Mouse (Mus musculus): ENCODE results near the gene Litaf. TPM values are rescaled to one million over a fixed set of nuclear protein-coding genes. Genes with fewer than 3 reads are reported as not detected.
"Not testable (repeated sequence)": the region's sequence is repeated elsewhere in the genome, so short reads cannot be mapped to it uniquely, and the experiment has no call there.

Gene Litaf
- total RNA-seq, 2 experiments from 2014 or later, result 5.4 to 9.4 TPM

GRCm38 (mm10) chr16:10999809-11000208, 66.1 kb downstream of the Litaf start:
- no peak for ATAC-seq (replicated peaks; ENCODE audit: low FRiP score, low TSS enrichment, poor library complexity, severe bottlenecking)

- ATAC-seq (replicated peaks; ENCODE audit: low FRiP score, low TSS enrichment, poor library complexity, severe bottlenecking), result no peak
These were observed 67.7 kb downstream of the Litaf start for GRCm38 (mm10) chr16:10998224-10998623.

GRCm38 (mm10) chr16:10996576-10996975, 69.4 kb downstream of the Litaf start:
- no peak for ATAC-seq (replicated peaks; ENCODE audit: low FRiP score, low TSS enrichment, poor library complexity, severe bottlenecking)

- ATAC-seq (replicated peaks; ENCODE audit: low FRiP score, low TSS enrichment, poor library complexity, severe bottlenecking), result peak; percentile 98
These were observed 72.8 kb downstream of the Litaf start for GRCm38 (mm10) chr16:10993032-10993744.

DNA sequence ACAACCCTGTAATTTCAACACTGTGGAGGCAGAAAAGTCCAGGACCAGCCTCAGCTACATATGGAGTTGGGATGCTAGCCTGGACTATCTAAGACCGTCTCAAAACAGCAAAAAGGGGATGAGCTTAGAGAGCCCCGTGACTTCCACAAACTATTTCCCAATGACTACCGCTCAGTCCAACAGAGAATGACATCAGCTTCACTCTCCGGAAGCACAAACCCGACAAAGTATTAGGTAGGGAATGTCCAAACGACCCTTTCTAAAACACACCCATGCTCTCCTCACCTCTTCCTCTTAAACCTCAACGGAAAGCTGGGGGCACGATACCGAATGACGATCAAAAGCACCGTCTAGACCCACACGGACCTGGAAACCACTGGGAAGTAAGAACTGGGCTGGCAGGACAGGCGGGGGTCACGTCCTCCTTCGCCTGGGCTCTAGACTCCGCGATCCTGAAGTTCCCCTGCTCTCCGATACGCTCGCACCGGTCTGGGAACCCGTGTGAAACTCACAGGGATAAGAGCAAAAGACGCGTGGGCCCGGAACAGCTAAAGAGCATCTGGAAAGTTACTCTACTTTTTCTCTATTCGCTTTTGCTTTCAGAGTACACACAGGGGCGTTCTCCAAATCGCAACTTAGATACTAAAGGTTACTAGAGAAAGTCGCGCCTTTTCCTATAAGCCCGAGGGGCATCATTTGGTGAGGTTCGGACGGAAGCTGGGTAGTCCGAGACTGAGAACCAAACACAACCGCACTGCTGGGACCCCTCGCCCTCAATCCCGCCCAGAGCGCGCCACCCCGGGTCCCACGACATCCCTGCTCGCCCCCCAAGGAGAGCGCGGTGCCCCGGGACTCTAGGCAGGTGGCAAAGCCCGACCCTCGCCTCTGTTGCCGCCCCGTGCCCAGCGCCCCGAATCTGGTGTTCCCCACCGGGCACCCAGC, 73.6 kb downstream of the Litaf start:
- ATAC-seq (replicated peaks; ENCODE audit: low FRiP score, low TSS enrichment, poor library complexity, severe bottlenecking), result peak; percentile 49; the same call in 1 of the 2 replicates

GRCm38 (mm10) chr16:10991737-10992089, 74.2 kb downstream of the Litaf start:
- ATAC-seq (replicated peaks; ENCODE audit: low FRiP score, low TSS enrichment, poor library complexity, severe bottlenecking), result peak; percentile 41

GRCm38 (mm10) chr16:10990763-10991162, 75.2 kb downstream of the Litaf start:
- ATAC-seq (replicated peaks; ENCODE audit: low FRiP score, low TSS enrichment, poor library complexity, severe bottlenecking), result no peak

GRCm38 (mm10) chr16:10989896-10990295, 76.1 kb downstream of the Litaf start:
- ATAC-seq (replicated peaks; ENCODE audit: low FRiP score, low TSS enrichment, poor library complexity, severe bottlenecking), result no peak

GRCm38 (mm10) chr16:10989361-10989760, 76.6 kb downstream of the Litaf start:
- ATAC-seq (replicated peaks; ENCODE audit: low FRiP score, low TSS enrichment, poor library complexity, severe bottlenecking), result no peak

- ATAC-seq (replicated peaks; ENCODE audit: low FRiP score, low TSS enrichment, poor library complexity, severe bottlenecking), result no peak
These were observed 77.7 kb downstream of the Litaf start for GRCm38 (mm10) chr16:10988261-10988660.

DNA sequence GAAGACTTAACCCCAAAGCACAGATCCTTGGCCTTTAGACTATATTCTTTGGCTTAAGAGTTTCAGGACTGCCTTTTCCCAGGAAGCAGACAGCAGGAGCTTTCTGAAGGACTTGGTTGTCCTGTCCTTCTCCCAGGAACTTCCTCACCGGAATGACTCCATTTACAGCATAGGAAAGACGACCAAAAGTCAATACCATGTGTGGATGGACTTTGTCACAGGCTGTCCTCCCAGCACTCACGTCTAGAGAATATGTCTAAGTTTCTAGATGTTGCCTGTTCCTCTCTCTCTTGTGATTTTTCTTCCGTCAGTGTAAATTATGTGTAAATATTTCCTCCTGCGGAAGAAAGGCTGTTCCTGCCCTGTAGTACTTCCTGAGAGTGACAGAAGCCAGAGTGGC, 81.4 kb downstream of the Litaf start:
- ATAC-seq (replicated peaks; ENCODE audit: low FRiP score, low TSS enrichment, poor library complexity, severe bottlenecking), result no peak

- no peak for ATAC-seq (replicated peaks; ENCODE audit: low FRiP score, low TSS enrichment, poor library complexity, severe bottlenecking)
These were observed 84.4 kb downstream of the Litaf start for GRCm38 (mm10) chr16:10981493-10982070.

DNA sequence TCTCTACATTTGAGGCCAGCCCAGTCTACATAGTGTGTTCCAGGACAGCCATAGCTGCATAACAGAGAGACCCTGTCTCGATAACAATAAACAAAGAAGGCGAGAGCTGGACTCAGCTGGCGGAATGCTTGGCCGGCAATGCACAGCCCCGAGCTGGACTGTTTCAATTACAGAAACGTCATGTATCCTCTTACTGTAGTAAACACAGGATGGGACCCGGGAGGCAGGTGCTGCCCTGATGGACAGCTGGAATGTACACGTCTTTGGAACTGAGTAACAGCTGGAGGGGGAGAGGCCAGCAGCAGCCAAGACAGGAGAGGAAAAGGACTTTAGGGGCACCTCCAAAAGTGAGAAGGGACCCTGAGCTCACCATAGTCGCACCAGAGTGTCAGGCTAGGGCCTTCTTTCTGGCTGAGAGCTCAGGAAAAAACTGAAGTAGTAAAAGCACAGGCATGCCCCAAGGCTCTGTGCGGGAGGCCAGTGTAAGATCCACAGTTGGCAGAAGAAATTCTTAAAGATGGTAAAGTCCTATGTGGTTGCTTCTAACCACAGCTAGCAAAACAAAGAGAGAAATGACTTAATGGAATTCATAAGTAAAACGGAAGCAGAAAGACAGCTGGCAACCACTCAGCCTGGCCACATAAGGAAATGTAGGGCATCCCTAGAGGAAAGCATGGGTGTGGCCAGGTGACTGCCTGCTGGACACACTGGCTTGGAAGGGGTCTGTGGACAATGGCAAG, 86.7 kb downstream of the Litaf start:
- ATAC-seq (replicated peaks; ENCODE audit: low FRiP score, low TSS enrichment, poor library complexity, severe bottlenecking), result no peak

GRCm38 (mm10) chr16:10977877-10978276, 88.1 kb downstream of the Litaf start:
- no peak for ATAC-seq (replicated peaks; ENCODE audit: low FRiP score, low TSS enrichment, poor library complexity, severe bottlenecking)

DNA sequence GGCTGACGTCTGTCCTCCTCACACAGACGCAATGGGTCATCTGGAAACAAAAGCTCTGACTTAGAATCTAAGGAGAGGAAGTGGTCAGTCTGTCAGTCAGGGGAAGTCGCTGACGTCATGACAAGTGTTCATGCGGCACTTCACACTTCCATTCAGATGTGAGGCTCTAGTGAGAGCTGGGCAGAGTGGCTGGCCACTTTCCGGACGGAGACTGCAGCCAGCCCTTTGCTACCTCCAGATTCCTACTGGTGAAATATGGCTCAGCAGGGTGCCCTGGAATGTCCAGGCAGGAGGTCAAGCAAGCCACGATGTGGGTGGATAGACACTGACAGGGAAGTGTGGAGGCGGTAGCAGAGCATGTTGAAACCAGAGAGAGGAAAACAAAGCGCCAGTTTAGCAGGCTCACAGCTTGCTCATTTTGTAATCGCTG, 89.7 kb downstream of the Litaf start:
- no peak for ATAC-seq (replicated peaks; ENCODE audit: low FRiP score, low TSS enrichment, poor library complexity, severe bottlenecking)

DNA sequence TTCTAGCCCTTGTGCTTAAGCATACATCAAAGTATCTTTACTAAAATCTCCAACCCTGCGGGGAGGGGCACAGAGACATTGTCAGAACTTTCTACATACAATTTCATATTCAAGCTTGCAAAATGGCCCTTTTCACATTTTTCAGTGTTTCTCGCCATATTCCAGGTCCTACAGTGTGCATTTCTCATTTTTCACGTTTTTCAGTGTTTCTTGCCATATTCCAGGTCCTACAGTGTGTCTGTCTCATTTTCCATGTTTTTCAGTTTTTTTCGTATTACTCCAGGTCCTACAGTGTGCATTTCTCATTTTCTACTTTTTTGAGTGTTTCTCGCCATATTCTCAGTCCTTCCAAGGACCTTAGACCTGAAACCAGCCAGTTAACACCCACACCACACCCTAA, 91.0 kb downstream of the Litaf start:
- ATAC-seq (replicated peaks; ENCODE audit: low FRiP score, low TSS enrichment, poor library complexity, severe bottlenecking), result peak; percentile 65; the same call in 1 of the 2 replicates

GRCm38 (mm10) chr16:10974037-10974446, 91.9 kb downstream of the Litaf start:
- ATAC-seq (replicated peaks; ENCODE audit: low FRiP score, low TSS enrichment, poor library complexity, severe bottlenecking), result no peak

- ATAC-seq (replicated peaks; ENCODE audit: low FRiP score, low TSS enrichment, poor library complexity, severe bottlenecking), result no peak; the same call in 1 of the 2 replicates
These were observed 93.7 kb downstream of the Litaf start for GRCm38 (mm10) chr16:10972259-10972658.

DNA sequence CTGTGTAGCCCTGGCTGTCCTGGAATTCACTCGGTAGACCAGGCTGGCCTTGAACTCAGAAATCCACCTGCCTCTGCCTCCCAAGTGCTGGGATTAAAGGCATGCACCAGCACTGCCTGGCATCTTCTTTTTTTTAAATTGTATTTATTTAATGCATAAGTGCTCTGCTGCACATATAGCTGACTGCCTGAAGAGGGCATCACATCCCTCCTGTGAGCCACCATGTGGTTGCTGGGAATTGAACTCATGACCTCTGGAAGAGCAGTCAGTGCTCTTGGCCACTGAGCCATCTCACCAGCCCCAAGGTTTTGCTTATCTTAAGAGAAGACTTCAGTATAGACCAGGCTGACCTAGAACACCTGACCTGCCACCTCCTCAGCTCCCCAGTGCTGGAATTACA, 96.0 kb downstream of the Litaf start:
- ATAC-seq (replicated peaks; ENCODE audit: low FRiP score, low TSS enrichment, poor library complexity, severe bottlenecking), result not testable (repeated sequence)
